Mouse (Mus musculus) kidney, embryonic 14.5 days (tissue): Measurements from ENCODE around the gene Strc. TPM values are rescaled to one million over a fixed set of nuclear protein-coding genes. Genes with fewer than 3 reads are reported as not detected.

Experiments
- ATAC-seq: fragments of 200-750 bp; cut with Nextera tagmentation; 2 replicates; pipeline ENCODE4 v1.8.0; 2017; ENCODE audit warnings: moderate number of reproducible peaks, mild to moderate bottlenecking, moderate TSS enrichment, moderate library complexity; ENCODE audit not compliant: low FRiP score, low TSS enrichment
- H3K27ac ChIP-seq: fragments of 300-500 bp; sonication (generic); 2 replicates; pipeline ENCODE4 v1.5.1; 2014; ENCODE audit warnings: low read depth, mild to moderate bottlenecking, low read length, moderate library complexity, mixed read lengths
- H3K27me3 ChIP-seq: fragments of 300-500 bp; sonication (generic); 2 replicates; pipeline ENCODE4 v1.6.1; 2014; ENCODE audit warnings: mild to moderate bottlenecking, low read length; ENCODE audit not compliant: control insufficient read depth, insufficient read depth
- H3K36me3 ChIP-seq: fragments of 300-500 bp; sonication (generic); 2 replicates; pipeline ENCODE4 v1.6.1; 2014; ENCODE audit warnings: low read length, mixed read lengths; ENCODE audit not compliant: control insufficient read depth, insufficient read depth
- H3K4me1 ChIP-seq: fragments of 300-500 bp; sonication (generic); 2 replicates; pipeline ENCODE4 v1.6.1; 2014; ENCODE audit warnings: low read length, mixed read lengths; ENCODE audit not compliant: control insufficient read depth, insufficient read depth
- H3K4me2 ChIP-seq: fragments of 300-500 bp; sonication (generic); replicated peaks from 2 replicates; pipeline ENCODE4 v1.6.1; 2014; ENCODE audit warnings: low read depth, mild to moderate bottlenecking, low read length
- H3K4me3 ChIP-seq: fragments of 300-500 bp; sonication (generic); 2 replicates; pipeline ENCODE4 v1.5.1; 2014; ENCODE audit warnings: mild to moderate bottlenecking, low read length
- H3K9ac ChIP-seq: fragments of 300-500 bp; sonication (generic); 2 replicates; pipeline ENCODE4 v1.6.1; 2014; ENCODE audit warnings: low read depth, mild to moderate bottlenecking, low read length, moderate library complexity
- H3K9me3 ChIP-seq: fragments of 300-500 bp; sonication (generic); 2 replicates; pipeline ENCODE4 v1.6.1; 2016; ENCODE audit warnings: low read length; ENCODE audit not compliant: control insufficient read depth
- WGBS: fragments of 180-500 bp; shearing (Covaris S2); extraction: QIAGEN DNeasy Blood & Tissue Kit; methylation state at CpG from one replicate; pipeline ENCODE4 v1.1.7; 2014; 5-methylcytosine and 5-hydroxymethylcytosine counted together
- polyA plus RNA-seq: library from polyadenylated mRNA; unstranded; fragments of >200 nt; fragmentation: Nextera tagmentation; extraction: Ambion mirVana; gene quantifications from 2 replicates; pipeline ENCODE4 v1.2.1, GENCODE M21; 2014

Strc gene
- polyA plus RNA-seq, 1 experiment from 2014 or later: not detected

DNA sequence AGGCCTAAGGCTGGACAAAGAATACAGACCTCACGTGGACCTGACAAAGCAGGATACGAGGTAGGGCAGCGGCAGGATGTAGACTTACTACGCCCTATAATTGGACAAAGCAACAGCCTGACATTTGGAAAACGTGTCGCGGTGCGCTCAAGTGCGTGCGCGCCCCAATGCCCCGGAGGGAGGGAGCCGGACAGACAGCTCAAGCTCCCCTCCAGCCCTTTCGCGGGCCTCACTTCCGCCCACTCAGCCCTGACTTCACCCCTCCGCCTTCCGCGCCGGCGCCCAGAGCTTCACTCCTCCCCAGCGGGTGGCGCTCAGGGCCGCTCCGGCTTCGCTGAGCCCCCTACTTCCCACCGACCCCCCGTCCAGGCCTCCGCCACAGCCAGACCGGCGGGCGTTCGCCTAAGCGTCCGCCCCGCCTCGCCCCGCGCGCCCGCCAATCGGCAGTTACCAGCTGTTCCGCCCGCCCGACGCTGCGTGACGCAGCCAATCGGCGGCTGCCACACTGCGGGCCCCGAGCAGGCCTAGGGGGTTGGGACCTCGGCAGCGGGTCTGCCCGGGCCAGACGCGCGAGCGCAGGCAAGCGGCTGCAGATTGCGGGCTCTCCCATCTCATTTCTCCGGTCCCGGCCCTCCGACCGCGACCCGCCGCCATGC lies 26.5 kb upstream of the Strc start, which contains the start of the genes Pdia3 and Catsper2:
TSS of gene Pdia3 (plus strand) at position 389 of the 656 bp plus-strand sequence.
TSS of gene Catsper2 (minus strand) at position 406 of the 656 bp plus-strand sequence.
- peak within 1 kb of the TSS; percentile 98 for H3K4me3 ChIP-seq
- under 1% methylated on average over 67 of the region's 68 CpGs for WGBS
- peak within 1 kb of the TSS; percentile 98 for H3K27ac ChIP-seq
- peaks cover 22% of the 10 kb centered on the region for H3K36me3 ChIP-seq
- H3K9ac ChIP-seq: peak within 1 kb of the TSS; percentile 99
- H3K4me2 ChIP-seq: peak within 1 kb of the TSS; percentile 70
- no peaks in the 10 kb centered on the region for H3K27me3 ChIP-seq
- peaks cover 11% of the 10 kb centered on the region; the same call in 1 of the 2 replicates for H3K4me1 ChIP-seq
- H3K9me3 ChIP-seq: no peaks in the 10 kb centered on the region
- peak; percentile 99 for ATAC-seq

DNA sequence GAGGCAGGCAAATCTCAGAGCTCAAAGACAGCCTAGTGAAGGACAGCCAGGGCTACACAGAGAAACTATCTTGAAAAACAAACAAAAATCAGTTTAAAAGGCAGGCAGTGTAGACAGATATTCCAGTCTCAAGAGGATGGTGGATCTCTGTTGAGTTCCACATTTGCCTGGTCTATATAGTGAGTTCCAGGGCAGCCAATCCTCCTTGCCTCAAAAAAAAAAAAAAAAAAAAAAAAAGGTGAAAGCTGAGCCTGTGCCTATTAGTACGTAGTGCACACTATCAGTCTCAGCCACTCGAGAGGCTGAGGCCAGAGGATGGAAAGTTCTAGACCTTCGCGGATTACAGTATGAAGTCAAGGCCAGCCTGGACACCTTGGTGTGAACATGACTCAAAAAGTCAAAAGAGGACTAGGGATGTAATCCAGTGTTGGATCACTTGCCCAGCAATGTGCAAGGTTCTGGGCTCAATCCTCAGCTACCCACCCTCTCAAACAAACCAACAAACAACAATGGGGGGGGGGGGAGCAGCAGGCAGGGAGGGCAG lies 25.9 kb upstream of the Strc start:
- Histone ChIP-seq H3K4me2 (peak overlapping the region; percentile 64), H3K4me3 (peak overlapping the region; percentile 98), H3K27ac (peak overlapping the region; percentile 88), H3K27me3 (no peaks in the 10 kb centered on the region), H3K9me3 (no peaks in the 10 kb centered on the region), H3K4me1 (peaks cover 11% of the 10 kb centered on the region; the same call in 1 of the 2 replicates), H3K9ac (peak overlapping the region; percentile 99), H3K36me3 (peaks cover 16% of the 10 kb centered on the region)
- 13% methylated on average over 4 of the region's 4 CpGs for WGBS
- ATAC-seq: peak; percentile 2; the same call in 1 of the 2 replicates

DNA sequence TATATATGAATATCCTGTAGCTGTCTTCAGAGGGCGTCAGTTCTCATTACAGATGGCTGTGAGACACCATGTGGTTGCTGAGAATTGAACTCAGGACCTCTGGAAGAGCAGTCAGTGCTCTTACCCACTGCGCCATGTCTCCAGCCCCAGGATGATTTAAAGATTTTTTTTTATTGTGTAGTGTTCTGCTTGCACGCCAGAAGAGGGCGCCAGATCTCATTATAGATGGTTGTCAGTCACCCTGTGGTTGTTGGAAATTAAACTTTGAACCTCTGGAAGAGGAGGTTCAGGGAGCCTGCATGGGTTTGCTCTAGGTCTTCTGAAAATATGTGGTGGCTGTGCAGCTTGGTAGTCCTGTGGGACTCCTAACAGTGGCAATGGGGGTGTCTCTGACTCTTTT lies 21.2 kb upstream of the Strc start:
- Histone ChIP-seq H3K4me1 (no peaks in the 10 kb centered on the region), H3K4me3 (no peak overlapping the region), H3K4me2 (no peak overlapping the region), H3K36me3 (no peaks in the 10 kb centered on the region), H3K27ac (no peak overlapping the region), H3K9ac (no peak overlapping the region), H3K27me3 (no peaks in the 10 kb centered on the region), H3K9me3 (no peaks in the 10 kb centered on the region)
- 38% methylated on average over 4 of the region's 4 CpGs for WGBS
- ATAC-seq: no peak

DNA sequence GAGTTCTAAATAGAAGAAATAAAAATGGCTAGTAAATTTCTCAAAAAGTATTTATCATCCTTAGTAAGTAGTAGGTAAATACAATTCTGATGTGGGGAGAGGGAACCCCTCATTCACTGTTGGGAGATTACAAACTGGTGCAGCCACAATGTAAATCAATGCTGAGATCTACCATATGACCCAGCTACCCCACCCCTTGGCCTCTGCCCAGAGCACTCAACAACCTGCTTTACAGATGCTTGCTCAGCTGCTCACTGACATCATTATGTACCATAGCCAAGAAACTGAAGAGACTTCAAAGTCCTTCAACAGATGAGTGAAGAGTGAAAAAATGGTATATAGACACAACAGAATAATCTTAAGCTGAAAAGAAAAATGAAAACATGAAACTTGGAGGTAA lies 16.3 kb upstream of the Strc start:
- no peak overlapping the region for H3K9ac ChIP-seq
- no peaks in the 10 kb centered on the region for H3K4me1 ChIP-seq
- H3K4me2 ChIP-seq: no peak overlapping the region
- ATAC-seq: no peak
- no peaks in the 10 kb centered on the region for H3K9me3 ChIP-seq
- no peaks in the 10 kb centered on the region for H3K27me3 ChIP-seq
- H3K36me3 ChIP-seq: no peaks in the 10 kb centered on the region
- no peak overlapping the region for H3K4me3 ChIP-seq
- no peak overlapping the region for H3K27ac ChIP-seq

DNA sequence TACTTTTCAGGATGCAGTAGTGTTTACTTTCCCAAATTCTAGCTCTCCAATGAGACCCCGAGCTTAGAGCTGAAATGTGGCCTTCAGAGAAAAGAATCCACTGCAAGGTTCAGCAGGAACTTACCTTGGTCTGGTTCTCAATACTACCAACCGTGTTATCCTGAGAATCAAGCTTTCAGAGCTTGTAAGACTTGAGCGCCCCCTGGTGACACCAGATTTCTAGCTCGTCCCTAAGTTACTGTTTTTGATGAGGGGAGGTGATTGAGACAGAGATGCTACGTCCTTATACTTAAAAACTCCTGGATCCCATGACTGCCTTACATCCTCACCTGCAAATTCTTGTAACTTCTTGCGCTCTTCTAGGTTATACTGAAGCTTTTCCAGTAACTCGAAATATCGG lies 9.7 kb upstream of the Strc start:
- Histone ChIP-seq H3K27ac (no peak overlapping the region), H3K9ac (no peak overlapping the region), H3K9me3 (no peaks in the 10 kb centered on the region), H3K27me3 (no peaks in the 10 kb centered on the region), H3K4me3 (no peak overlapping the region), H3K4me2 (no peak overlapping the region), H3K4me1 (no peaks in the 10 kb centered on the region), H3K36me3 (no peaks in the 10 kb centered on the region)
- WGBS: 10% methylated on average over 8 of the region's 8 CpGs
- ATAC-seq: 0 out of 2 replicates have a peak, but pooled peaks have one; percentile 32

DNA sequence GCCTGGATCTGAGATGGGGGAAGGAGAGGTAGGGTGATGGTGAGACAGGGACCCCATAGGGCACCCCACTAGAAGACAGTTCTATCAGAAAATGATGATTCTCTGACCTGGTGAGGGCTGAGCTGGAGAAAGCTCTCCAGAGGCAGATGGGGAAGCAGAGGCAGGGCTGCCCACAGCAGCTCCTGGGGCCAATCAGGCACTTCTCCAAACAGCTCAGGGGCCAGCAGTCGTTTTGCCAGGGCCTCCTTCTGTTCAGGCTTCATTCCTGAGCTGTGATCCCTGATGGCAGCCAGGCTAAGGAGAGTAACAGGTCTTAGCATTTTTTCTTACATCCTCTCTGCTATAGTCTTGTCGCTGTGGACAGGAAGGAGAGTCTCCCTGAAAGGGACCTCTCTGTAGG lies 12.2 kb downstream of the Strc start:
- H3K9ac ChIP-seq: no peak overlapping the region
- no peaks in the 10 kb centered on the region for H3K9me3 ChIP-seq
- no peaks in the 10 kb centered on the region for H3K27me3 ChIP-seq
- no peak overlapping the region for H3K4me2 ChIP-seq
- 64% methylated on average over 2 of the region's 2 CpGs for whole genome bisulfite sequencing
- no peak overlapping the region for H3K4me3 ChIP-seq
- H3K4me1 ChIP-seq: no peaks in the 10 kb centered on the region
- no peak overlapping the region for H3K27ac ChIP-seq
- no peak for ATAC-seq
- no peaks in the 10 kb centered on the region for H3K36me3 ChIP-seq

DNA sequence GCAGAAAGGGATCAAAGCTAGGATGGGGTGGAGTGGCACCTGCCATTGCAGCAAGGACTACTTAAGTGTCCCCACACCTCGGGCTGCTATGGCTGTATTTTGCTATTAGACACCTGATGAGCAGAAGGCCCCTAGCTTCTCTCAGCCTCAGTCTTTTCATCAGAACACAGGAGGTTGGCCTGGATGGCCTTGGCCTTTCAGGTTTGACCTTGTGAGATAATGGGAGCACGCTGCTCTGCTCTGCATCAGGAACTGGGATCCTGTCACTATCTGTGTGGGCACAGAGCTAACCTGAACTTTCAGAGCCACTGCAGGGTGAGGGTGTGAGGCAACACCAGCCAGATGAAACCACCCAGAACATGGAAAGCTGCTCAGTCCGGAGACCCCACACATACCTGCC lies 14.7 kb downstream of the Strc start:
- Histone ChIP-seq H3K4me1 (no peaks in the 10 kb centered on the region), H3K4me2 (no peak overlapping the region), H3K9me3 (no peaks in the 10 kb centered on the region), H3K27me3 (no peaks in the 10 kb centered on the region), H3K36me3 (no peaks in the 10 kb centered on the region), H3K9ac (no peak overlapping the region), H3K4me3 (no peak overlapping the region), H3K27ac (no peak overlapping the region)
- ATAC-seq: no peak
- 79% methylated on average over 3 of the region's 3 CpGs for WGBS

DNA sequence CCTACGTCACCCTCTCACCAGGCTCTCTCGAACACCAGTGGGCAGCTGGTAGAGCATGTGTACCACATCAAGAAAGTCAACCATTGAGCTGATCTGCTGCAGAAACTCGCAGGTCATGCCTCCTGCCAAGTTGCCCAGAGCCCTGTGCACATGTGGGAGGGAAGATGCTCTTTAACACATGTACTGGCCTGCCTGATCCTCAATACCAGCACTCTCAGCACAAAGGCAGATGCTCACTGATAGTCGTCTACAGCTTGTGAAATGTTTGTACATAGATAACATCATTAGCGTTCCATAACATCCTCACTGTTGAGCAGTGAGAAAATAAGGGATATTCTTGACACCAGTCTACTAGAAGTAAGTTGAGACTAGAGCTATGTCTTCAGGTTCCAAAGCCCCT lies 16.0 kb downstream of the Strc start:
- H3K4me1 ChIP-seq: no peaks in the 10 kb centered on the region
- H3K36me3 ChIP-seq: no peaks in the 10 kb centered on the region
- no peak overlapping the region for H3K4me2 ChIP-seq
- H3K27me3 ChIP-seq: no peaks in the 10 kb centered on the region
- no peak overlapping the region for H3K9ac ChIP-seq
- H3K9me3 ChIP-seq: no peaks in the 10 kb centered on the region
- 82% methylated on average over 5 of the region's 5 CpGs for WGBS
- H3K27ac ChIP-seq: no peak overlapping the region
- H3K4me3 ChIP-seq: no peak overlapping the region
- ATAC-seq: no peak

DNA sequence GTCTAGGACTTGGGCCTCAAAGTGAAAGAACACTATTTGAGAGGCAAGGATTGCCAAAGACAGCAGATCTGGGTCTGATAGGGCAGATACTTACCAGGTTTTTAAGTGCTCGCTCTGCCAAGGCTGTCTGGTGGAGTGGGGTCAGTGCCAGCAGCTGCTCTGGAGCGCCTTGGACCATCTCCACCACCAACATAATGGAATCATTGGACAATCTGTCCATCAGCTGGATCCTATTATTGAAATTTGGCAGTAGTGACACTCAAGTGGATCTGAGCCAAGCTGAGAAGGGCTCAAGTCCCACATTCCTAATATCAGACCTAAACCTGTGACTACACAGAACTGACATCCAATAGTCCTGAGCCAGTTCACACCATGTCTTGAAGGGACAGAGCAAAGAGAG lies 18.1 kb downstream of the Strc start:
- Histone ChIP-seq H3K36me3 (no peaks in the 10 kb centered on the region), H3K4me3 (no peak overlapping the region), H3K27ac (no peak overlapping the region), H3K9ac (no peak overlapping the region), H3K9me3 (no peaks in the 10 kb centered on the region), H3K4me1 (no peaks in the 10 kb centered on the region), H3K27me3 (no peaks in the 10 kb centered on the region), H3K4me2 (no peak overlapping the region)
- ATAC-seq: no peak
- 90% methylated on average over 2 of the region's 2 CpGs for WGBS
